Mouse (Mus musculus): ENCODE measurements around the gene 1700001O22Rik.

DNA sequence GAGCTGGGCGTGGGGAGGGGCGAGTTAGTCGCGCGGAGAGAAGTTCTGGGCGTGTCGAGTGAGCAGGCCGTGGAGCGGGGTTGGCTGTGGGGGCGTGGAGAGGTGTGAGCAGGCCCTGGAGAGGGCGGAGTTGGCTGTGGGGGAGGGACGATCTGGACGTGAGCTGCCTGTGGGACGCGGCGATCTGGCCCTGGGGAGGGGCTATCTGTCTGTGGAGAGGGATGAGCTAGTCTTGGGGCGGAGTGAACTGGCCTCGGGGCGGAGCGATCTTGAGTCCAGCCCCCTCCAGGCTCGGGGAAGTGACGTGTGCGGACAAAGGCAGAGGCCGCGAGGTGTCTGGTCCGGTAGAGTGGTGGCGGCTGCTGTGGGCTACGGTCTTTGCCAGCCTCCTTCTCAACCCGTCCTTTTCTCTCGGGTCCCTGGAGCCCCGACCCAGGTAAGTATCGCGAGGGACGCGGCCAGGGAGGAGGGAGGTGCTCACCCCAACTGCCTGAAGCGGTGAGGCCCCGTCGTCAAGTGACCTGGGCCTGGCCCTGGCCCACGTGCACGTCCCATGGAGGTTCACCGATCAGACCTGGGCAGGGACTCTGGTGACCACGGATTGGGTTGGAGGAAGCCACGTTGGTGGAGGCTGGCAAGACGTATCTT lies 4.3 kb upstream of the 1700001O22Rik start, which contains the start of gene Ntmt1:
- TF ChIP-seq CTCF (IDR thresholded peaks at IDR 0.05; ENCODE audit: low read depth): no peak
- no peak for TF ChIP-seq EP300 (IDR thresholded peaks at IDR 0.05; ENCODE audit: low read depth)

Data from liver, postnatal 0 days (tissue).